Mouse (Mus musculus): ENCODE results near the gene Thbs4. TPM values are rescaled to one million over a fixed set of nuclear protein-coding genes. Genes with fewer than 3 reads are reported as not detected.

Gene Thbs4
- total and polyA plus RNA-seq, 2 experiments from 2014 or later = 13.4 to 15.3 TPM

- DNase-seq (ENCODE audit: low spot score) = peak; percentile 87
- H3K27me3 ChIP-seq (ENCODE audit: control insufficient read depth, insufficient read depth, low read length) = no peaks in the 10 kb centered on the region
- H3K4me3 ChIP-seq (ENCODE audit: low read depth, low read length) = no peak overlapping the region
- no peaks in the 10 kb centered on the region for H3K9me3 ChIP-seq (replicated peaks; ENCODE audit: control insufficient read depth, low read length)
- H3K4me2 ChIP-seq (ENCODE audit: low read depth, low read length) = peak overlapping the region; percentile 46
- TF ChIP-seq CTCF (IDR thresholded peaks at IDR 0.05; ENCODE audit: low read depth) (peak; percentile 93), EP300 (IDR thresholded peaks at IDR 0.05; ENCODE audit: low read depth) (no peak)
- peak; percentile 50; the same call in 1 of the 2 replicates for ATAC-seq (ENCODE audit: insufficient read depth, low read depth)
- no peak overlapping the region for H3K9ac ChIP-seq (replicated peaks; ENCODE audit: low read depth, low read length)
- no peaks in the 10 kb centered on the region for H3K4me1 ChIP-seq (ENCODE audit: control insufficient read depth, insufficient read depth)
- 12% methylated on average over 7 of the region's 7 CpGs for WGBS
- peak overlapping the region; percentile 70 for H3K27ac ChIP-seq (ENCODE audit: low read depth)
- no peaks in the 10 kb centered on the region for H3K36me3 ChIP-seq (replicated peaks; ENCODE audit: control insufficient read depth, insufficient read depth, low read length)
Measured at GRCm38 (mm10) chr13:92750976-92751518, 43.6 kb downstream of the Thbs4 start.

DNA sequence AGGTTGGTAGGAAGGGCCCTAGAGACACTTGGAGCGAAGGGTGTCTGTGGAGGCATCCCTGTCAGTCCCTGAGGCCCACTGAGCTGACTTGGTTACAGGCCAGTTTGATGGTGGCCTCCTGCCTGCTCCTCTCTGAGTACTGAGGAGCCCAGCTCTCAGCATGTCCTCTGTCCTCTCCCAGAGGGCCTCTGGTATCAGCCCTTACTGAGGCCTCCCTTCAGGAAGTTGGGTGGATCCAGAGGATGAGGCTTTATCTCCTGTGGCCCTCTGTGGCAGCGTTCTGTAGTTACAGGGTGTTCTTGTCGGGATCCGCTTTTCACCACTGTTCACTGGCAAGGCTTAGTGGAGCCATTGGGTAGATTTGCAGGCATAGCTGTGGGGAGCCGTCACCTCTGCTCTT is 51.3 kb downstream of the Thbs4 start:
- H3K4me2 ChIP-seq (ENCODE audit: low read depth, low read length) = no peak overlapping the region
- peak; percentile 27; the same call in 1 of the 2 replicates for ATAC-seq (ENCODE audit: insufficient read depth, low read depth)
- no peaks in the 10 kb centered on the region for H3K9me3 ChIP-seq (replicated peaks; ENCODE audit: control insufficient read depth, low read length)
- H3K27me3 ChIP-seq (ENCODE audit: control insufficient read depth, insufficient read depth, low read length) = no peaks in the 10 kb centered on the region
- 48% methylated on average over 5 of the region's 5 CpGs for WGBS
- no peak overlapping the region for H3K4me3 ChIP-seq (ENCODE audit: low read depth, low read length)
- H3K27ac ChIP-seq (ENCODE audit: low read depth) = no peak overlapping the region
- TF ChIP-seq EP300 (IDR thresholded peaks at IDR 0.05; ENCODE audit: low read depth) (no peak), CTCF (IDR thresholded peaks at IDR 0.05; ENCODE audit: low read depth) (no peak)
- peaks cover 5% of the 10 kb centered on the region; the same call in 1 of the 2 replicates for H3K4me1 ChIP-seq (ENCODE audit: control insufficient read depth, insufficient read depth)
- H3K36me3 ChIP-seq (replicated peaks; ENCODE audit: control insufficient read depth, insufficient read depth, low read length) = no peaks in the 10 kb centered on the region
- DNase-seq (ENCODE audit: low spot score) = no peak
- no peak overlapping the region for H3K9ac ChIP-seq (replicated peaks; ENCODE audit: low read depth, low read length)

DNA sequence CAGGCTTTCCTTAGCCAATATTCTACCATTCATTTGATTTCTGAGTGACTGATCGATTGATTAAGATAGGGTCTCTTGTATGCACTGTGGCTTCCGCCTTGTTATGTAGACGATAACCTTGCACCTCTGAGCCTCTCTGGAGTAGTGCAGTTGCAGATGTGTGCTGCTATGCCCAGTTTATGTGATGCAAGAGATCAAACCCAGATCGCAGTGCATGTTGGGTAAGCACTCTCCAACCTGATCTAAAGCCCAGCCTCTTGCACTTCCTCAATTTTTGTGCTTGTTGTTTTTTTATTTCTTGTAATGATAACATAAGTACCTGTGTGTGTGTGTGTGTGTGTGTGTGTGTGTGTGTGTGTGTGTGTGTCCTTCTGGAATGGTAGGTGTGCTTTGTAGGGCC is 51.7 kb downstream of the Thbs4 start:
- WGBS = 91% methylated on average over 4 of the region's 4 CpGs
- no peak for TF ChIP-seq EP300 (IDR thresholded peaks at IDR 0.05; ENCODE audit: low read depth)
- no peak for TF ChIP-seq CTCF (IDR thresholded peaks at IDR 0.05; ENCODE audit: low read depth)
- no peaks in the 10 kb centered on the region for H3K36me3 ChIP-seq (replicated peaks; ENCODE audit: control insufficient read depth, insufficient read depth, low read length)
- no peak overlapping the region for H3K4me2 ChIP-seq (ENCODE audit: low read depth, low read length)
- DNase-seq (ENCODE audit: low spot score) (no peak), ATAC-seq (ENCODE audit: insufficient read depth, low read depth) (no peak)
- H3K4me1 ChIP-seq (ENCODE audit: control insufficient read depth, insufficient read depth) = peaks cover 5% of the 10 kb centered on the region; the same call in 1 of the 2 replicates
- no peak overlapping the region for H3K4me3 ChIP-seq (ENCODE audit: low read depth, low read length)
- no peak overlapping the region for H3K27ac ChIP-seq (ENCODE audit: low read depth)
- no peaks in the 10 kb centered on the region for H3K27me3 ChIP-seq (ENCODE audit: control insufficient read depth, insufficient read depth, low read length)
- H3K9ac ChIP-seq (replicated peaks; ENCODE audit: low read depth, low read length) = no peak overlapping the region
- H3K9me3 ChIP-seq (replicated peaks; ENCODE audit: control insufficient read depth, low read length) = no peaks in the 10 kb centered on the region

DNA sequence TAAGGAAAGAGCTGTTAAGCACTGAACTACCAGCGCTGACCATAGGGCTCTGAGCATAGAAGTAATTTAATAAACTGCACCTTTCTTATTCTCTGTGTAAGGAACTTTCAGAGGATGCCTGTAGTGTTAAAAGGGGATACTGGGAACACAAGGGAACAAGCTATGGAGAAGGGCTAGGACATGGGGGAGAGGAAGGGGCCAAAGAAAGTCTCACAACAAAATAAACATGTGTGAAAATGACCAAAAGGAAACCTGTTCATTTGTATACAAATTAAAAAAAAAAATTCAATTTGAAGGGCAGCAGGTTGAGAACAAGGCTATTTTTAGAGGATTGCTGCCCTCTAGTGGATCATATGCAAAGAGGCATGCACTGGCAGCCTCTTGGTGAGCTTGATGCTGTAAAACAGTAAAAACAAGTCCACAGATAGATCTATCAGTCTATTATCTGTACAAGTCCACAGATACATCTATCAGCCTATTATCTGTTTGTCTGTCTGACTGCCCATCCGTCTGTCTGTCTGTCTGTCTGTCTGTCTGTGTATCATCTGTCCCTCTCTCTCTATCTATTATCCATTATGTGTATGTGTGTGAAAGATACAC is 53.8 kb downstream of the Thbs4 start:
- Histone ChIP-seq H3K27ac (ENCODE audit: low read depth) (no peak overlapping the region), H3K9me3 (replicated peaks; ENCODE audit: control insufficient read depth, low read length) (no peaks in the 10 kb centered on the region), H3K4me1 (ENCODE audit: control insufficient read depth, insufficient read depth) (peaks cover 5% of the 10 kb centered on the region; the same call in 1 of the 2 replicates), H3K36me3 (replicated peaks; ENCODE audit: control insufficient read depth, insufficient read depth, low read length) (no peaks in the 10 kb centered on the region), H3K27me3 (ENCODE audit: control insufficient read depth, insufficient read depth, low read length) (no peaks in the 10 kb centered on the region), H3K4me3 (ENCODE audit: low read depth, low read length) (no peak overlapping the region), H3K4me2 (ENCODE audit: low read depth, low read length) (no peak overlapping the region), H3K9ac (replicated peaks; ENCODE audit: low read depth, low read length) (no peak overlapping the region)
- ATAC-seq (ENCODE audit: insufficient read depth, low read depth) (no peak; the same call in 1 of the 2 replicates), DNase-seq (ENCODE audit: low spot score) (peak; percentile 71)
- TF ChIP-seq CTCF (IDR thresholded peaks at IDR 0.05; ENCODE audit: low read depth) (peak; percentile 81), EP300 (IDR thresholded peaks at IDR 0.05; ENCODE audit: low read depth) (no peak)
- 2% methylated on average over 2 of the region's 2 CpGs for WGBS

DNA sequence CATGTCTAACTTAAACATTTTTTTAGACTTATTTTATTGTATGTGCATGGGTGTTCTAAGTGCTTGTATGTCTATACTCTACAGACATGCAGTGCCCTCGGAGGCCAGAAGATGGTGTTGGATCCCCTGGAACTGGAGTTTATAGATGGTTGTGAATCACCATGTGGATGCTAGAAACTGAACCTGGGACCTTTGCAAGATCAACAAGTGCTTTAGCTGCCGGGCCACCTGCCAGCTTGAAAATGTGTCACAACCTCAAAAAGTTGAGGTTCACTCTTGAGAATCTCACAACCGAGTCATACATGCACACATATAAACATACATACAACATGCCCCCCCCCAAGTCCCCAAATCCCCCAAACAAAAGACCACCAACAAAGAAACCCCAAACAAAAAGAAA is 54.8 kb downstream of the Thbs4 start:
- no peak for TF ChIP-seq EP300 (IDR thresholded peaks at IDR 0.05; ENCODE audit: low read depth)
- no peak for TF ChIP-seq CTCF (IDR thresholded peaks at IDR 0.05; ENCODE audit: low read depth)
- WGBS = 90% methylated on average over 3 of the region's 3 CpGs
- H3K4me2 ChIP-seq (ENCODE audit: low read depth, low read length) = no peak overlapping the region
- DNase-seq (ENCODE audit: low spot score) (no peak), ATAC-seq (ENCODE audit: insufficient read depth, low read depth) (no peak)
- H3K4me1 ChIP-seq (ENCODE audit: control insufficient read depth, insufficient read depth) = peaks cover 5% of the 10 kb centered on the region; the same call in 1 of the 2 replicates
- no peaks in the 10 kb centered on the region for H3K27me3 ChIP-seq (ENCODE audit: control insufficient read depth, insufficient read depth, low read length)
- H3K9me3 ChIP-seq (replicated peaks; ENCODE audit: control insufficient read depth, low read length) = no peaks in the 10 kb centered on the region
- H3K4me3 ChIP-seq (ENCODE audit: low read depth, low read length) = no peak overlapping the region
- H3K36me3 ChIP-seq (replicated peaks; ENCODE audit: control insufficient read depth, insufficient read depth, low read length) = no peaks in the 10 kb centered on the region
- no peak overlapping the region for H3K27ac ChIP-seq (ENCODE audit: low read depth)
- no peak overlapping the region for H3K9ac ChIP-seq (replicated peaks; ENCODE audit: low read depth, low read length)
